In genomic region chr1:194663021-194663420, GRCm38 (mm10) we compare ENCODE assay signal across 17 mouse cellular contexts. TPM values are rescaled to one million over a fixed set of nuclear protein-coding genes. Genes with fewer than 3 reads are reported as not detected.
DNase-seq lines count a peak whose midpoint lies in the region; ATAC-seq lines count a peak whose summit lies in the region.
"Had no signal": no experiment of that assay in that cellular context is flagged by ENCODE, and none has a peak within 500 bp of the region (broad histone marks: within the 10 kb centered on the region; RNA-seq: fewer than 3 reads in every experiment).

No protein-coding gene starts in this region.

- no peaks in the 10 kb centered on the region for H3K9me3 ChIP-seq in hindbrain, embryonic 11.5 days (ENCODE audit: control insufficient read depth, low read length)
- no peaks in the 10 kb centered on the region for H3K9me3 ChIP-seq in hindbrain, embryonic 14.5 days (ENCODE audit: control insufficient read depth, low read length)
- H3K9me3 ChIP-seq in forebrain, embryonic 11.5 days (ENCODE audit: control insufficient read depth, low read length) = no peaks in the 10 kb centered on the region
- no peaks in the 10 kb centered on the region for H3K9me3 ChIP-seq in hindbrain, embryonic 12.5 days (replicated peaks)
- no peaks in the 10 kb centered on the region for H3K9me3 ChIP-seq in neural tube, embryonic 11.5 days (ENCODE audit: control insufficient read depth, low read length)
- H3K9me3 ChIP-seq: embryonic facial prominence, embryonic 15.5 days; G1E; heart, embryonic 12.5 days had no signal

- H3K4me2 ChIP-seq in hindbrain, embryonic 11.5 days (replicated peaks; ENCODE audit: low read depth, low read length) = no peak overlapping the region
- no peak overlapping the region for H3K4me2 ChIP-seq in hindbrain, embryonic 14.5 days (replicated peaks)
- no peak overlapping the region for H3K4me2 ChIP-seq in forebrain, embryonic 11.5 days (ENCODE audit: low read depth, low read length, severe bottlenecking)
- H3K4me2 ChIP-seq in hindbrain, embryonic 12.5 days (replicated peaks) = no peak overlapping the region
- no peak overlapping the region for H3K4me2 ChIP-seq in neural tube, embryonic 11.5 days (ENCODE audit: low read depth)
- H3K4me2 ChIP-seq: embryonic facial prominence, embryonic 15.5 days; heart, embryonic 12.5 days; liver, embryonic 11.5 days; lung, embryonic 14.5 days had no signal

- peak; percentile 49 for DNase-seq in hindbrain, embryonic 11.5 days (ENCODE audit: low spot score)
- DNase-seq in hindbrain, embryonic 14.5 days (ENCODE audit: low spot score) = no peak
- DNase-seq in forebrain, embryonic 11.5 days (ENCODE audit: low spot score) = no peak
- DNase-seq in neural tube, embryonic 11.5 days (ENCODE audit: low spot score) = peak; percentile 51
- DNase-seq in adrenal gland, adult 18-20 months (ENCODE audit: low spot score in 2 of 2) = no peak
- DNase-seq in heart, postnatal 4 days = no peak
- DNase-seq: adrenal gland, postnatal 36 days; cerebellum, postnatal 14 days; gastrocnemius, postnatal 25 days; kidney, adult 18-20 months; kidney, postnatal 25 days; lung, embryonic 14.5 days had no signal

- no peaks in the 10 kb centered on the region for H3K4me1 ChIP-seq in hindbrain, embryonic 11.5 days (replicated peaks; ENCODE audit: control insufficient read depth, insufficient read depth, low read length)
- H3K4me1 ChIP-seq in hindbrain, embryonic 14.5 days (replicated peaks; ENCODE audit: control insufficient read depth, insufficient read depth, low read length) = peaks cover 35% of the 10 kb centered on the region; the same call in 1 of the 2 replicates
- H3K4me1 ChIP-seq in forebrain, embryonic 11.5 days (replicated peaks; ENCODE audit: control insufficient read depth, insufficient read depth, low read length) = peaks cover 4% of the 10 kb centered on the region
- H3K4me1 ChIP-seq in hindbrain, embryonic 12.5 days = peaks cover 27% of the 10 kb centered on the region
- H3K4me1 ChIP-seq in neural tube, embryonic 11.5 days (ENCODE audit: control insufficient read depth, insufficient read depth, low read length) = peaks cover 3% of the 10 kb centered on the region; the same call in 1 of the 2 replicates

- H3K9ac ChIP-seq in hindbrain, embryonic 11.5 days (ENCODE audit: low read depth, low read length) = no peak overlapping the region
- no peak overlapping the region for H3K9ac ChIP-seq in hindbrain, embryonic 14.5 days
- no peak overlapping the region for H3K9ac ChIP-seq in forebrain, embryonic 11.5 days (ENCODE audit: low read length)
- no peak overlapping the region for H3K9ac ChIP-seq in hindbrain, embryonic 12.5 days
- no peak overlapping the region for H3K9ac ChIP-seq in neural tube, embryonic 11.5 days (ENCODE audit: low read length)
- H3K9ac ChIP-seq: embryonic facial prominence, embryonic 15.5 days; heart, embryonic 12.5 days; lung, embryonic 14.5 days had no signal

- H3K27me3 ChIP-seq in hindbrain, embryonic 11.5 days (ENCODE audit: control insufficient read depth, insufficient read depth, low read length) = no peaks in the 10 kb centered on the region
- no peaks in the 10 kb centered on the region for H3K27me3 ChIP-seq in hindbrain, embryonic 14.5 days (ENCODE audit: control insufficient read depth, insufficient read depth, low read length)
- H3K27me3 ChIP-seq in forebrain, embryonic 11.5 days (ENCODE audit: control insufficient read depth, insufficient read depth, low read length) = no peaks in the 10 kb centered on the region
- no peaks in the 10 kb centered on the region for H3K27me3 ChIP-seq in hindbrain, embryonic 12.5 days
- no peaks in the 10 kb centered on the region for H3K27me3 ChIP-seq in neural tube, embryonic 11.5 days (ENCODE audit: control insufficient read depth, insufficient read depth, low read length)
- H3K27me3 ChIP-seq: embryonic facial prominence, embryonic 15.5 days; heart, embryonic 12.5 days had no signal

- peak overlapping the region; percentile 24; the same call in 1 of the 2 replicates for H3K27ac ChIP-seq in hindbrain, embryonic 11.5 days (ENCODE audit: low read depth, low read length)
- no peak overlapping the region for H3K27ac ChIP-seq in hindbrain, embryonic 14.5 days
- H3K27ac ChIP-seq in forebrain, embryonic 11.5 days (ENCODE audit: low read depth, low read length) = no peak overlapping the region
- no peak overlapping the region for H3K27ac ChIP-seq in hindbrain, embryonic 12.5 days
- H3K27ac ChIP-seq in neural tube, embryonic 11.5 days (ENCODE audit: low read depth, low read length) = no peak overlapping the region
- H3K27ac ChIP-seq: embryonic facial prominence, embryonic 15.5 days had no signal

- no peak overlapping the region for H3K4me3 ChIP-seq in hindbrain, embryonic 11.5 days (ENCODE audit: low read depth, low read length)
- H3K4me3 ChIP-seq in hindbrain, embryonic 14.5 days (replicated peaks; ENCODE audit: low read length) = no peak overlapping the region
- no peak overlapping the region for H3K4me3 ChIP-seq in forebrain, embryonic 11.5 days (ENCODE audit: low read depth, low read length)
- H3K4me3 ChIP-seq in hindbrain, embryonic 12.5 days = no peak overlapping the region
- no peak overlapping the region for H3K4me3 ChIP-seq in neural tube, embryonic 11.5 days (ENCODE audit: low read depth, low read length)
- H3K4me3 ChIP-seq: embryonic facial prominence, embryonic 15.5 days; heart, embryonic 12.5 days had no signal

- peak; percentile 88 for ATAC-seq in hindbrain, embryonic 11.5 days (ENCODE audit: low FRiP score)
- no peak for ATAC-seq in hindbrain, embryonic 14.5 days (ENCODE audit: low FRiP score)
- peak; percentile 73 for ATAC-seq in forebrain, embryonic 11.5 days (replicated peaks; ENCODE audit: low FRiP score)
- ATAC-seq in hindbrain, embryonic 12.5 days (ENCODE audit: low FRiP score) = peak; percentile 49; the same call in 1 of the 2 replicates
- ATAC-seq in neural tube, embryonic 11.5 days (ENCODE audit: insufficient read depth, low FRiP score, low TSS enrichment) = peak; percentile 56

- H3K36me3 ChIP-seq in hindbrain, embryonic 11.5 days (ENCODE audit: control insufficient read depth, insufficient read depth, low read length) = no peaks in the 10 kb centered on the region
- peaks cover 13% of the 10 kb centered on the region for H3K36me3 ChIP-seq in hindbrain, embryonic 14.5 days (replicated peaks; ENCODE audit: control insufficient read depth, insufficient read depth)
- H3K36me3 ChIP-seq in forebrain, embryonic 11.5 days (ENCODE audit: control insufficient read depth, insufficient read depth, low read length) = no peaks in the 10 kb centered on the region
- H3K36me3 ChIP-seq in hindbrain, embryonic 12.5 days = peaks cover 4% of the 10 kb centered on the region; the same call in 1 of the 2 replicates
- no peaks in the 10 kb centered on the region for H3K36me3 ChIP-seq in neural tube, embryonic 11.5 days (ENCODE audit: control insufficient read depth, insufficient read depth, low read length)
- H3K36me3 ChIP-seq: embryonic facial prominence, embryonic 15.5 days; G1E; heart, embryonic 12.5 days had no signal

RNA-seq across cellular contexts. Expression of gene Plxna2, which starts 45.0 kb away (rescaled TPM):
- polyA plus RNA-seq in hindbrain, embryonic 11.5 days (2014; fragmentation: Nextera tagmentation; extraction: Ambion mirVana) = 23.2 and 25.4 TPM in 2 replicates
- polyA plus RNA-seq in hindbrain, embryonic 14.5 days (2014; fragmentation: Nextera tagmentation; extraction: Ambion mirVana) = 44.4 and 48.3 TPM in 2 replicates
- polyA plus RNA-seq in forebrain, embryonic 11.5 days (2014; fragmentation: Nextera tagmentation; extraction: Ambion mirVana) = 19.0 and 22.5 TPM in 2 replicates
- polyA plus RNA-seq in hindbrain, embryonic 12.5 days (2016; fragmentation: Nextera tagmentation; extraction: Ambion mirVana) = 27.9 and 32.3 TPM in 2 replicates
- 24.6 and 26.4 TPM in 2 replicates for polyA plus RNA-seq in neural tube, embryonic 11.5 days (2014; fragmentation: Nextera tagmentation; extraction: Ambion mirVana)
- 10 to 100 TPM; 10.1 to 12.2 TPM for total RNA-seq in adrenal gland, adult 18-20 months (2021)
- total RNA-seq in heart, postnatal 4 days (2021) = 10 to 100 TPM; 23.7 to 24.7 TPM
- polyA plus RNA-seq: G1E had no signal

Comparison
In these comparisons a context has a peak if more than half of its experiments do, and no peak if none do; other contexts are left out.
1. DNase-seq: peak in hindbrain, embryonic 11.5 days (single experiment) and neural tube, embryonic 11.5 days (single experiment); none in hindbrain, embryonic 14.5 days (single experiment), forebrain, embryonic 11.5 days (single experiment), adrenal gland, adult 18-20 months (0 of 2) and heart, postnatal 4 days (single experiment).